Mouse (Mus musculus) midbrain, embryonic 16.5 days (tissue): ENCODE data around the gene P2ry2. TPM values are rescaled to one million over a fixed set of nuclear protein-coding genes. Genes with fewer than 3 reads are reported as not detected.

Experiments used
- ATAC-seq: fragments of 200-750 bp; cut with Nextera tagmentation; 2 replicates; pipeline ENCODE4 v1.8.0; 2017; ENCODE audit warnings: moderate TSS enrichment
- H3K27ac ChIP-seq: fragments of 300-500 bp; sonication (generic); 2 replicates; pipeline ENCODE4 v1.5.1; 2014; ENCODE audit warnings: mild to moderate bottlenecking, low read length, mixed read lengths
- H3K27me3 ChIP-seq: fragments of 300-500 bp; sonication (generic); 2 replicates; pipeline ENCODE4 v1.6.1; 2014; ENCODE audit warnings: low read depth, low read length, mixed read lengths; ENCODE audit not compliant: control insufficient read depth, insufficient read depth
- H3K36me3 ChIP-seq: fragments of 300-500 bp; sonication (generic); 2 replicates; pipeline ENCODE4 v1.6.1; 2014; ENCODE audit warnings: mild to moderate bottlenecking, low read length, moderate library complexity, mixed read lengths; ENCODE audit not compliant: control insufficient read depth, insufficient read depth
- H3K4me1 ChIP-seq: fragments of 300-500 bp; sonication (generic); 2 replicates; pipeline ENCODE4 v1.6.1; 2014; ENCODE audit warnings: mild to moderate bottlenecking, low read length, mixed read lengths; ENCODE audit not compliant: control insufficient read depth, insufficient read depth
- H3K4me2 ChIP-seq: fragments of 300-500 bp; sonication (generic); 2 replicates; pipeline ENCODE4 v1.6.1; 2014; ENCODE audit warnings: mild to moderate bottlenecking, low read length, mixed read lengths
- H3K4me3 ChIP-seq: fragments of 300-500 bp; sonication (generic); 2 replicates; pipeline ENCODE4 v1.5.1; 2014; ENCODE audit warnings: low read depth, mild to moderate bottlenecking, low read length, moderate library complexity, mixed read lengths
- H3K9ac ChIP-seq: fragments of 300-500 bp; sonication (generic); 2 replicates; pipeline ENCODE4 v1.6.1; 2014; ENCODE audit warnings: low read depth, low read length, mixed read lengths
- H3K9me3 ChIP-seq: fragments of 300-500 bp; sonication (generic); replicated peaks from 2 replicates; pipeline ENCODE4 v1.6.1; 2014; ENCODE audit warnings: mild to moderate bottlenecking, low read length, mixed read lengths; ENCODE audit not compliant: control insufficient read depth, poor library complexity, severe bottlenecking
- WGBS: fragments of 180-500 bp; shearing (Covaris S2); extraction: QIAGEN DNeasy Blood & Tissue Kit; methylation state at CpG from one replicate; pipeline ENCODE4 v1.1.7; 2014; 5-methylcytosine and 5-hydroxymethylcytosine counted together
- polyA plus RNA-seq: library from polyadenylated mRNA; unstranded; fragments of >200 nt; fragmentation: Nextera tagmentation; extraction: Ambion mirVana; gene quantifications from 2 replicates; pipeline ENCODE4 v1.2.1, GENCODE M21; 2015

Gene P2ry2
- polyA plus RNA-seq, 1 experiment from 2014 or later, result 0.21 TPM

- H3K27ac ChIP-seq, result no peak overlapping the region
- ATAC-seq, result no peak
Measured at GRCm38 (mm10) chr7:101030756-101031155, 18.1 kb upstream of the P2ry2 start.

GRCm38 (mm10) chr7:101029446-101029845 lies 16.8 kb upstream of the P2ry2 start:
- ATAC-seq, result no peak
- H3K4me2 ChIP-seq, result no peak overlapping the region
- H3K27me3 ChIP-seq, result no peaks in the 10 kb centered on the region
- WGBS, result 89% methylated on average over 6 of the region's 6 CpGs
- no peaks in the 10 kb centered on the region for H3K9me3 ChIP-seq
- no peak overlapping the region for H3K27ac ChIP-seq
- H3K4me3 ChIP-seq, result no peak overlapping the region
- H3K36me3 ChIP-seq, result no peaks in the 10 kb centered on the region
- H3K9ac ChIP-seq, result no peak overlapping the region
- H3K4me1 ChIP-seq, result no peaks in the 10 kb centered on the region

More at GRCm38 (mm10) chr7:101030756-101031155, 18.1 kb upstream of the P2ry2 start:
- H3K36me3 ChIP-seq, result no peaks in the 10 kb centered on the region
- H3K9ac ChIP-seq, result no peak overlapping the region
- H3K4me1 ChIP-seq, result no peaks in the 10 kb centered on the region
- H3K9me3 ChIP-seq, result no peaks in the 10 kb centered on the region
- H3K27me3 ChIP-seq, result no peaks in the 10 kb centered on the region
- H3K4me3 ChIP-seq, result no peak overlapping the region
- H3K4me2 ChIP-seq, result no peak overlapping the region

GRCm38 (mm10) chr7:101028991-101029390 lies 16.3 kb upstream of the P2ry2 start:
- 89% methylated on average over 9 of the region's 9 CpGs for WGBS

GRCm38 (mm10) chr7:101028444-101028757 lies 15.7 kb upstream of the P2ry2 start:
- no peaks in the 10 kb centered on the region for H3K4me1 ChIP-seq
- WGBS, result 93% methylated on average over 5 of the region's 5 CpGs
- no peak overlapping the region for H3K9ac ChIP-seq
- H3K27ac ChIP-seq, result no peak overlapping the region
- no peaks in the 10 kb centered on the region for H3K36me3 ChIP-seq
- no peaks in the 10 kb centered on the region for H3K27me3 ChIP-seq
- H3K4me3 ChIP-seq, result no peak overlapping the region
- H3K4me2 ChIP-seq, result no peak overlapping the region
- H3K9me3 ChIP-seq, result no peaks in the 10 kb centered on the region
- no peak for ATAC-seq

More at GRCm38 (mm10) chr7:101028991-101029390, 16.3 kb upstream of the P2ry2 start:
- Histone ChIP-seq H3K4me1 (no peaks in the 10 kb centered on the region), H3K9me3 (no peaks in the 10 kb centered on the region), H3K36me3 (no peaks in the 10 kb centered on the region), H3K4me3 (no peak overlapping the region), H3K27ac (no peak overlapping the region), H3K9ac (no peak overlapping the region), H3K4me2 (no peak overlapping the region), H3K27me3 (no peaks in the 10 kb centered on the region)
- ATAC-seq, result no peak

DNA sequence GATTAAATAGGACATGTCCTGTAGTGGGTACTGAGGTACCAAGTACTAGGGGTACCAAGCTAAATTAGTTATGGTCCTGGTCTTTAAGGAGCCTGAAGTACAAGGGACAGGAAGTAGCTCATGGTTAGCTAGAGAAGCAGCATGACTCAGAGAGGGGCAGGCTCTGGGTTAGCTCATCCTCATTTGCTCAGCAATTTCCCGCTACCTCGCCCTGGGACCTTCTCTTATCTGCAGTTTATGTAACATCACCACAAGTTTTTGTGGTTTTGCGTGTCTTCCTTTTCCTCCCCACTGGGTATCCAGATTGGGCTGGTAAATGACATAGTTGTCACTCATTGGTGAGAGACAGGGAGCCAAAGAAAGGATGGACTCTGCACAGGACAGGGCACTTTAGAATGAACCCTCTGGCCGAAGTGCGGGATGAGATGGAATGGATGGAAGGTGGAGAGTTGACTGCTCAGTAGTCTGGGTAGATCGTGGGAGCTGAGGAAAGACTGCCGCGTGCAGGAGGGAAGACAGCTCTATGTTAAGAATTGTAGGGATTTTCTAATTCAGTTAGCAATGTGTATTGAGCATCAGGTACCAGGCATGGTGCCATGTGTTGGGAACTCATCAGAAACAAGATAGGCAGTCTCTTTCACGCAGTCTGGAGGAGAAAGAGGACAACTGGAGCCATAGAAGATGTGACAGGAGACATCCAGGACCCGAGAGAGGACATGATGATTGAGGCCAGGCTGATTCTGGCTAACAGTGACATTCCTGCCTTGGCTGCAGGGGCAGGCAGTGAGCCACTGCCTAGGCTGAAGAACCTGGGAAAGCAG lies 15.2 kb upstream of the P2ry2 start:
- H3K36me3 ChIP-seq, result no peaks in the 10 kb centered on the region
- no peak overlapping the region for H3K27ac ChIP-seq
- H3K4me2 ChIP-seq, result no peak overlapping the region
- H3K27me3 ChIP-seq, result no peaks in the 10 kb centered on the region
- H3K4me3 ChIP-seq, result no peak overlapping the region
- H3K9ac ChIP-seq, result no peak overlapping the region
- 84% methylated on average over 10 of the region's 10 CpGs for WGBS
- ATAC-seq, result no peak
- H3K9me3 ChIP-seq, result no peaks in the 10 kb centered on the region
- H3K4me1 ChIP-seq, result no peaks in the 10 kb centered on the region

- H3K9me3 ChIP-seq, result no peaks in the 10 kb centered on the region
- 63% methylated on average over 5 of the region's 5 CpGs for WGBS
- no peak overlapping the region for H3K4me2 ChIP-seq
- ATAC-seq, result no peak
- H3K9ac ChIP-seq, result no peak overlapping the region
- no peak overlapping the region for H3K27ac ChIP-seq
- H3K4me3 ChIP-seq, result no peak overlapping the region
- H3K27me3 ChIP-seq, result no peaks in the 10 kb centered on the region
- no peaks in the 10 kb centered on the region for H3K36me3 ChIP-seq
- no peaks in the 10 kb centered on the region for H3K4me1 ChIP-seq
Measured at GRCm38 (mm10) chr7:101026836-101027235, 14.2 kb upstream of the P2ry2 start.

GRCm38 (mm10) chr7:101017492-101017891 lies 4.8 kb upstream of the P2ry2 start:
- Histone ChIP-seq H3K4me3 (no peak overlapping the region), H3K36me3 (no peaks in the 10 kb centered on the region), H3K9me3 (no peaks in the 10 kb centered on the region), H3K9ac (no peak overlapping the region), H3K4me1 (no peaks in the 10 kb centered on the region; the same call in 1 of the 2 replicates), H3K4me2 (no peak overlapping the region), H3K27ac (no peak overlapping the region), H3K27me3 (peaks cover 13% of the 10 kb centered on the region)
- no peak for ATAC-seq
- WGBS, result 60% methylated on average over 6 of the region's 6 CpGs

- H3K4me3 ChIP-seq, result no peak overlapping the region
- H3K36me3 ChIP-seq, result no peaks in the 10 kb centered on the region
- no peak overlapping the region for H3K9ac ChIP-seq
- peaks cover 2% of the 10 kb centered on the region; the same call in 1 of the 2 replicates for H3K4me1 ChIP-seq
- ATAC-seq, result peak; percentile 58; the same call in 1 of the 2 replicates
- H3K4me2 ChIP-seq, result no peak overlapping the region
- no peaks in the 10 kb centered on the region for H3K9me3 ChIP-seq
- WGBS, result 63% methylated on average over 7 of the region's 7 CpGs
- H3K27me3 ChIP-seq, result peaks cover 18% of the 10 kb centered on the region
- H3K27ac ChIP-seq, result no peak overlapping the region
Measured at GRCm38 (mm10) chr7:101017021-101017461, 4.4 kb upstream of the P2ry2 start.

DNA sequence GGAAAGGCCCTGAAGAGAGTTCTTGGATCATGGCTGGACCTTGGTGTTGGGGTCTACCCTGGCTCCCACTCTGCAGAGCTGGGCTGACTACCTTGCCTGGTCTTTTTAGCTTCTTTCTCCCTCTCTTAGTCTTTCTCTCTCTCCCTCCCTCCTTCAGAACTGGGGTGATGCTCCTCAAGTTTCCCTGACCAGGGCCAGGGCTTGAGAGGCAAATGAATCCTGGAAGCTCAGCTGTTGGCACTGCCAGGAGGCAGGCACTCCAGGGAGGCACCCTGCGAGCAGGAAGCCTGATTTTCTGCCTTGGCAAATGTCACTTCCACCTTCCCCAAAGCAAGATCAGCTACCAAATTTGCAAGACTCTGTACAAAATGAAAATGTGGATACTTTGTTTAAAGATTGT lies 2.3 kb upstream of the P2ry2 start:
- no peak overlapping the region for H3K4me2 ChIP-seq
- H3K9ac ChIP-seq, result no peak overlapping the region
- no peak for ATAC-seq
- H3K4me3 ChIP-seq, result no peak overlapping the region
- no peaks in the 10 kb centered on the region for H3K36me3 ChIP-seq
- peaks cover 33% of the 10 kb centered on the region for H3K27me3 ChIP-seq
- no peaks in the 10 kb centered on the region for H3K9me3 ChIP-seq
- H3K27ac ChIP-seq, result no peak overlapping the region
- peaks cover 10% of the 10 kb centered on the region; the same call in 1 of the 2 replicates for H3K4me1 ChIP-seq
- WGBS, result 69% methylated on average over 1 of the region's 1 CpGs
